9 mouse cellular contexts compared by ENCODE assay signal in genomic region chr12:76004697-76005249, GRCm38 (mm10).
A peak's percentile ranks its signal among the peaks of the same experiment; 100 is the strongest.
DNase-seq lines count a peak whose midpoint lies in the region; ATAC-seq lines count a peak whose summit lies in the region.
"Had no signal": no experiment of that assay in that cellular context is flagged by ENCODE, and none has a peak within 500 bp of the region (broad histone marks: within the 10 kb centered on the region; RNA-seq: fewer than 3 reads in every experiment).

No protein-coding gene starts in this region.

- DNase-seq in urinary bladder, postnatal 14 days (ENCODE audit: low spot score) = peak; percentile 52
- no peak for DNase-seq in urinary bladder, adult 2 months (ENCODE audit: low spot score)
- peak; percentile 44 for DNase-seq in kidney, adult 9 months
- DNase-seq in thymus, postnatal 4 days = peak; percentile 57
- no peak for DNase-seq in adipocyte (ENCODE audit: low spot score)
- DNase-seq in cerebellum, adult 18-20 months = no peak

- no peak overlapping the region for H3K4me2 ChIP-seq in forebrain, embryonic 16.5 days (ENCODE audit: low read length)
- H3K4me2 ChIP-seq: limb, embryonic 15.5 days had no signal

- no peak overlapping the region for H3K4me3 ChIP-seq in forebrain, embryonic 16.5 days (replicated peaks; ENCODE audit: low read length)
- H3K4me3 ChIP-seq: limb, embryonic 15.5 days had no signal

- no peaks in the 10 kb centered on the region for H3K4me1 ChIP-seq in forebrain, embryonic 16.5 days (replicated peaks; ENCODE audit: control insufficient read depth, insufficient read depth, low read length)
- H3K4me1 ChIP-seq: limb, embryonic 15.5 days had no signal

- no peak overlapping the region for H3K27ac ChIP-seq in forebrain, embryonic 16.5 days (ENCODE audit: low read length)
- H3K27ac ChIP-seq: limb, embryonic 15.5 days had no signal

- no peaks in the 10 kb centered on the region for H3K9me3 ChIP-seq in forebrain, embryonic 16.5 days (ENCODE audit: control insufficient read depth, low read length)
- H3K9me3 ChIP-seq: limb, embryonic 15.5 days had no signal

- ATAC-seq in forebrain, embryonic 16.5 days = 0 out of 2 replicates have a peak, but pooled peaks have one; percentile 38
- ATAC-seq in megakaryocyte-erythroid progenitor cell, adult 5-6 weeks (replicated peaks; ENCODE audit: low FRiP score, low TSS enrichment, poor library complexity, severe bottlenecking) = peak; percentile 84

- H3K36me3 ChIP-seq in forebrain, embryonic 16.5 days (ENCODE audit: control insufficient read depth, insufficient read depth) = peaks cover 14% of the 10 kb centered on the region; the same call in 1 of the 2 replicates

- 42% methylated on average over 9 of the region's 9 CpGs for WGBS in forebrain, embryonic 16.5 days

- H3K9ac ChIP-seq in forebrain, embryonic 16.5 days (replicated peaks; ENCODE audit: low read depth, low read length) = no peak overlapping the region
- H3K9ac ChIP-seq: limb, embryonic 15.5 days had no signal

- H3K27me3 ChIP-seq in forebrain, embryonic 16.5 days (replicated peaks; ENCODE audit: control insufficient read depth, insufficient read depth, low read length) = no peaks in the 10 kb centered on the region
- H3K27me3 ChIP-seq: limb, embryonic 15.5 days had no signal

Comparison
In these comparisons a context has a peak if more than half of its experiments do, and no peak if none do; other contexts are left out.
1. DNase-seq: peak in urinary bladder, postnatal 14 days (single experiment), kidney, adult 9 months (single experiment) and thymus, postnatal 4 days (single experiment); none in urinary bladder, adult 2 months (single experiment), adipocyte (single experiment) and cerebellum, adult 18-20 months (0 of 2).